Mouse (Mus musculus) forebrain, embryonic 14.5 days (tissue): ENCODE measurements around the gene Sdf2. TPM values are rescaled to one million over a fixed set of nuclear protein-coding genes. Genes with fewer than 3 reads are reported as not detected.
A peak's percentile ranks its signal among the peaks of the same experiment; 100 is the strongest.
"Not testable (repeated sequence)": the region's sequence is repeated elsewhere in the genome, so short reads cannot be mapped to it uniquely, and the experiment has no call there.

Experiments
- ATAC-seq: fragments of 200-750 bp; cut with Nextera tagmentation; 2 replicates; pipeline ENCODE4 v1.8.0; 2017; ENCODE audit warnings: mild to moderate bottlenecking, moderate library complexity
- DNase-seq: peaks from one replicate; pipeline ENCODE4 v3.0.0-alpha.2; 2015; ENCODE audit warnings: low spot score
- H3K27ac ChIP-seq: fragments of 300-500 bp; sonication (generic); 2 replicates; pipeline ENCODE4 v1.5.1; 2014; ENCODE audit warnings: low read depth, mild to moderate bottlenecking, control low read depth, low read length, moderate library complexity
- H3K27me3 ChIP-seq: fragments of 300-500 bp; sonication (generic); replicated peaks from 2 replicates; pipeline ENCODE4 v1.6.1; 2014; ENCODE audit warnings: low read length, control low read depth, mixed read lengths; ENCODE audit not compliant: control insufficient read depth, insufficient read depth
- H3K36me3 ChIP-seq: fragments of 300-500 bp; sonication (generic); 2 replicates; pipeline ENCODE4 v1.6.1; 2014; ENCODE audit warnings: low read length, control low read depth; ENCODE audit not compliant: control insufficient read depth, insufficient read depth
- H3K4me1 ChIP-seq: fragments of 300-500 bp; sonication (generic); 2 replicates; pipeline ENCODE4 v1.6.1; 2014; ENCODE audit warnings: antibody characterized with exemption, low read length, control low read depth; ENCODE audit not compliant: control insufficient read depth, insufficient read depth
- H3K4me2 ChIP-seq: fragments of 300-500 bp; sonication (generic); 2 replicates; pipeline ENCODE4 v1.6.1; 2014; ENCODE audit warnings: mild to moderate bottlenecking, control low read depth, low read length
- H3K4me3 ChIP-seq: fragments of 300-500 bp; sonication (generic); 2 replicates; pipeline ENCODE4 v1.5.1; 2014; ENCODE audit warnings: low read depth, low read length, control low read depth
- H3K9ac ChIP-seq: fragments of 300-500 bp; sonication (generic); 2 replicates; pipeline ENCODE4 v1.6.1; 2014; ENCODE audit warnings: mild to moderate bottlenecking, low read length, control low read depth, moderate library complexity
- H3K9me3 ChIP-seq: fragments of 300-500 bp; sonication (generic); replicated peaks from 2 replicates; pipeline ENCODE4 v1.6.1; 2016; ENCODE audit warnings: low read length, control low read depth, mixed read lengths; ENCODE audit not compliant: control insufficient read depth
- WGBS: fragments of 180-500 bp; shearing (Covaris S2); extraction: QIAGEN DNeasy Blood & Tissue Kit; methylation state at CpG from one replicate; pipeline ENCODE4 v1.1.7; 2014; 5-methylcytosine and 5-hydroxymethylcytosine counted together
- polyA plus RNA-seq: library from polyadenylated mRNA; unstranded; fragments of >200 nt; fragmentation: Nextera tagmentation; extraction: Ambion mirVana; gene quantifications from 2 replicates; pipeline ENCODE4 v1.2.1, GENCODE M21; 2014

The Sdf2 gene
- polyA plus RNA-seq, 1 experiment from 2014 or later, result 90.2 TPM

DNA sequence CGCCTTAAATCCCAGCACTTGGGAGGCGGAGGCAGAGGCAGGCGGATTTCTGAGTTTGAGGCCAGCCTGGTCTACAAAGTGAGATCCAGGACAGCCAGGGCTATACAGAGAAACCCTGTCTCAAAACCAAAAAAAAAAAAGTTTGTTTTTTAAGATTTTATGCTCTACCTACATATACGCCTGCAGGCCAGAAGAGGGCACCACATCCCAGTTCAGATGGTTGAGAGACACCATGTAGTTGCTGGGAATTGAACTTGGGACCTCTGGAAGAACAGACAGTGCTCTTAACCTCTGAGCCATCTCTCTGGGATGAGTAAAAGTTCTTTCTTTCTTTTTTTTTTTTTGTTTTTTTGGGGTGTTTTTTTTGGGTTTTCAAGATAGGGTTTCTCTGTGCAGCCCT, 30.6 kb downstream of the Sdf2 start:
- not testable (repeated sequence) for H3K9ac ChIP-seq, H3K27me3 ChIP-seq, DNase-seq, H3K27ac ChIP-seq, H3K4me2 ChIP-seq, ATAC-seq, H3K4me3 ChIP-seq, H3K4me1 ChIP-seq, H3K9me3 ChIP-seq
- 95% methylated on average over 4 of the region's 4 CpGs for WGBS
- peaks cover 100% of the 10 kb centered on the region for H3K36me3 ChIP-seq

DNA sequence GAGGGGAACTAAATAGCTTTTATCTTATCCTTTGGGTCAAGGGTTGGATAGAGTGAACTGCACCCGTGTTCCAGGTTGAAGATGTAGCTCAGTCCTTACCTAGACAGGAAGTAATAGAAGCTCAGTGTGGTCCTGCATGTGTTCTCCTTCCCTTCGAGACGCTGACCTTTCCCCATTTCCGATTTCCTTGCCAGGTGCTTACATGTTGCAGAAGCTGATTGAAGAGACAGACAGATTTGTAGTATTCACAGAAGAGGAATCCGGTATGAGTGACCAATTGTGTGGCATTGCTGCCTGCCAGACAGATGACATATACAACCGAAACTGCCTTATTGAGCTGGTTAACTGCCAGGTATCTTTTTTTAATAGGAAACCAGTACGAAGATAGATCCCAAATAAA, 33.3 kb downstream of the Sdf2 start:
- Histone ChIP-seq H3K9ac (no peak overlapping the region), H3K27me3 (no peaks in the 10 kb centered on the region), H3K4me1 (no peaks in the 10 kb centered on the region), H3K27ac (no peak overlapping the region), H3K4me2 (no peak overlapping the region), H3K4me3 (no peak overlapping the region), H3K36me3 (peaks cover 100% of the 10 kb centered on the region), H3K9me3 (no peaks in the 10 kb centered on the region)
- ATAC-seq (no peak), DNase-seq (no peak)
- 95% methylated on average over 7 of the region's 7 CpGs for WGBS

DNA sequence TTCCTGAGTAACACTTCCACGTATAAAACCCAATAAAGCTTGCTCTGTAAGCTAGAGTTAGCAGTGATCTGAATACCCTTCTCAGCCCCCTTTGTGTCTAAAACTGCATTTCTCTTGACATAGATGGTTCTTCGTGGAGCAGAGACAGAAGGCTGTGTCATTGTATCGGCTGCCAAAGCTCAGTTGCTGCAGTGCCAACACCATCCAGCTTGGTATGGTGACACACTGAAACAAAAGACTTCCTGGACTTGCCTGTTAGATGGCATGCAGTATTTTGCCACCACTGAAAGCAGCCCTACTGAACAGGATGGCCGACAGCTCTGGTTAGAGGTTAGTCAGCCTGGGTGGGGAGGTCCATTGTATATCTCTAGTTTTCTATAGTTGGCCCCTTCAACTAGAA, 34.0 kb downstream of the Sdf2 start:
- no peak overlapping the region for H3K4me2 ChIP-seq
- no peak overlapping the region for H3K4me3 ChIP-seq
- DNase-seq (no peak), ATAC-seq (no peak)
- H3K27me3 ChIP-seq, result no peaks in the 10 kb centered on the region
- H3K9ac ChIP-seq, result no peak overlapping the region
- H3K9me3 ChIP-seq, result no peaks in the 10 kb centered on the region
- peaks cover 100% of the 10 kb centered on the region for H3K36me3 ChIP-seq
- H3K4me1 ChIP-seq, result no peaks in the 10 kb centered on the region
- no peak overlapping the region for H3K27ac ChIP-seq
- 84% methylated on average over 4 of the region's 4 CpGs for WGBS

GRCm38 (mm10) chr11:78289146-78289763, 43.7 kb downstream of the Sdf2 start:
- no peak for ATAC-seq
- Histone ChIP-seq H3K27ac (no peak overlapping the region), H3K4me1 (no peaks in the 10 kb centered on the region), H3K4me3 (no peak overlapping the region), H3K27me3 (no peaks in the 10 kb centered on the region), H3K36me3 (peaks cover 85% of the 10 kb centered on the region), H3K9me3 (no peaks in the 10 kb centered on the region), H3K4me2 (no peak overlapping the region), H3K9ac (no peak overlapping the region)
- no peak for DNase-seq
- 88% methylated on average over 7 of the region's 7 CpGs for WGBS

DNA sequence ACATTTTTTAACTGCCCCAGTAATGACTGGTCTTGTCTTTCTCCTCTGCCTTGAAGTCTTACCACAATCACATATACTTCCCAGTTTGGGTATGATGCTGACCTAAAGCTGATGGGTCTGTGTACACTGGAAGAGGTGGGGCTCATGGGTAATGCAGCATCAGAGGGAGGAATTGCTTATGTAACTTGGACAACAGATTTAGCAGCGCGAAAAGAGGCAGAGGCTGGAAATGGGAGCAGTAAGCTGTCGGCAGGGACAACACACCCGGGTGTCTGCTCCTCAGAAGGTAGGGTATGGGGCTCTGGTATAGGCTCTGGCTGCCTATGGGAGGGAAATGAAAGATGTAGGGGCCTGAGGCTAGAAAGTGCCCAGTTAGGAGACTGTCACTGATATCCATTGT, 45.1 kb downstream of the Sdf2 start, which contains the start of gene BC030499:
Gene BC030499 (plus strand): TSS at position 188 of the 400 bp plus-strand sequence.
- no peaks in the 10 kb centered on the region for H3K4me1 ChIP-seq
- ATAC-seq (no peak), DNase-seq (no peak)
- H3K4me3 ChIP-seq, result no peak within 1 kb of the TSS
- H3K4me2 ChIP-seq, result no peak within 1 kb of the TSS
- peaks cover 73% of the 10 kb centered on the region for H3K36me3 ChIP-seq
- no peak within 1 kb of the TSS for H3K9ac ChIP-seq
- no peaks in the 10 kb centered on the region for H3K9me3 ChIP-seq
- 92% methylated on average over 4 of the region's 4 CpGs for WGBS
- H3K27ac ChIP-seq, result no peak within 1 kb of the TSS
- no peaks in the 10 kb centered on the region for H3K27me3 ChIP-seq

DNA sequence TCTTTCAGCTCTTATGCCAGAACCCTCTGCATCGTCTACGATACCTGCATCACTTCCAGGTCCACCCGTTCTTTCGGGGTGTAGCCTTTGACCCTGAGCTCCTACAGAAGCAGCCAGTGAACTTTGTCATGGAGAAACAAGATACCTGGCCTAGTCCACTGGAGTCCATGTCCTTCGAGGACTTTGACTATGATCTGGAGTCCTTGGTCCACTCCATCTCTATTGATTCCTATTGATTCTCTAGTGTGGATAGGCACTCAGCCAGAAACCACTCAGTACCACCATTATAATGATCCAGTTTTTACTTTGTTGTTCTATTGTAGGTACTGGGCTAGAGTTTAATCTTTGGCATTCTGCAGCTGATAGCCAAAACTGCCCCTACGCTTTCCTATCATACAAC, 49.0 kb downstream of the Sdf2 start:
- Histone ChIP-seq H3K4me2 (no peak overlapping the region), H3K4me3 (no peak overlapping the region), H3K36me3 (peaks cover 35% of the 10 kb centered on the region), H3K4me1 (no peaks in the 10 kb centered on the region), H3K27ac (no peak overlapping the region), H3K9me3 (no peaks in the 10 kb centered on the region), H3K27me3 (no peaks in the 10 kb centered on the region), H3K9ac (no peak overlapping the region)
- DNase-seq (no peak), ATAC-seq (no peak)
- 95% methylated on average over 6 of the region's 6 CpGs for WGBS

DNA sequence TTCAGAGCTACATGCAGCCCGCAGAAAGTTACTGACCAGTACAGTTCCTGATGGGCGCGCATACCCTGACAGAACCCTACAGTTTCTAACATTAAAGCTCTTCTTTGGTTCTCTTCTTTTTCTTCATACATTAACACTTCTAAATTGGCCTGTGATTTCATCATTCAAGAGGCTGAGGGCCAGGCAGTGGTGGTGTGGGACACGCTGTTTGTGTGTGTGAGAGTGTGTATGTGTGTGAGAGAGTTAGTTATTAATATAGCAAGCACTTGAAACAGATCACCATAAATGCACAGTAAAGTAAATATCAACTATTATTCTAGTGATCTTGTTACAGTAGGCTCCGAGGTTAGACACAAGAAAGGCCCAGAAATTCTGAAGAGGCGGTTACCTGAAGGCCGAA, 55.4 kb downstream of the Sdf2 start:
- no peaks in the 10 kb centered on the region for H3K9me3 ChIP-seq
- peak overlapping the region; percentile 55; the same call in 1 of the 2 replicates for H3K27ac ChIP-seq
- ATAC-seq (peak; percentile 35; the same call in 1 of the 2 replicates), DNase-seq (no peak)
- H3K4me1 ChIP-seq, result peaks cover 2% of the 10 kb centered on the region; the same call in 1 of the 2 replicates
- peaks cover 21% of the 10 kb centered on the region for H3K36me3 ChIP-seq
- H3K27me3 ChIP-seq, result no peaks in the 10 kb centered on the region
- H3K9ac ChIP-seq, result peak overlapping the region; percentile 56
- WGBS, result 69% methylated on average over 7 of the region's 7 CpGs
- H3K4me3 ChIP-seq, result peak overlapping the region; percentile 66
- peak overlapping the region; percentile 92 for H3K4me2 ChIP-seq

DNA sequence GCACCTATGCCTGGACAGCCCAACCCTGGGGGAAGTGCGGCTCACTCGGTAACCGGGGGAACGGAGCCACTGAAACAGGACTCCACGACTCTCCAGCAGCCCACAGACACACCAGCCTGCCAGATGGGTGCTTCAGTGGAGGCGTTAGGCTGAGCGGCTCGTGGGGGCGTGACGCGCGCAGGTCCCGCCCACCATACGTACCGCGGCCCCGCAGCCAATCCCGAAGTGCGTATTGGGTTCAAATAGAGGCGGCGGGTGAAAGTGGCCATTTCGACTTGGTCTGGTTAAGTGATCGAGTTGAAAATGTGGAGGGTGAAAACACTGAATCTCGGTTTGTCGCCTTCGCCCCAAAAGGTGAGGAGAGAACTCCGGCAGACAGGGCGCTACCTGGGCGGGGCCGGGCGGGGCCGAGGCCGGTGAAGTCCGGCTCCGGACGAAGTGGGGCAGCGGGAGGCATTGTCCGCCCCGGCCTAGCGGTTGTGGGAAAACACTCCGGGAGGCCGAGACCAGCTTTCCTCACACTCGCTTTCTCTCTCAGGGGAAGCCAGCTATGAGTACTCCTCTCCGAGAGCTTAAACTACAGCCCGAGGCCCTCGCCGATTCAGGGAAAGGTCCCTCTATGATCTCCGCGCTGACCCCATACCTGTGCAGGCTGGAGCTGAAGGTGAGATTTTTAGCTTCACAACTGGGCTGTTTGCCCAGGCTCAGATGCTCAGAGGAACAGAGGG, 56.0 kb downstream of the Sdf2 start, which contains the start of gene Spag5:
Gene Spag5 (plus strand): TSS at position 173 of the 728 bp plus-strand sequence.
- peak; percentile 95 for DNase-seq
- no peaks in the 10 kb centered on the region for H3K27me3 ChIP-seq
- peak within 1 kb of the TSS; percentile 92 for H3K4me2 ChIP-seq
- WGBS, result under 1% methylated on average over 49 of the region's 49 CpGs
- peak within 1 kb of the TSS; percentile 66 for H3K4me3 ChIP-seq
- H3K36me3 ChIP-seq, result peaks cover 23% of the 10 kb centered on the region
- H3K9ac ChIP-seq, result peak within 1 kb of the TSS; percentile 71
- peaks cover 2% of the 10 kb centered on the region; the same call in 1 of the 2 replicates for H3K4me1 ChIP-seq
- H3K9me3 ChIP-seq, result no peaks in the 10 kb centered on the region
- H3K27ac ChIP-seq, result peak within 1 kb of the TSS; percentile 60
- peak; percentile 100 for ATAC-seq
